9 mouse cellular contexts compared by ENCODE assay signal in genomic region chr1:58579179-58579578, GRCm38 (mm10). TPM values are rescaled to one million over a fixed set of nuclear protein-coding genes. Genes with fewer than 3 reads are reported as not detected.
DNase-seq lines count a peak whose midpoint lies in the region; ATAC-seq and TF ChIP-seq lines count a peak whose summit lies in the region.
"Had no signal": no experiment of that assay in that cellular context is flagged by ENCODE, and none has a peak within 500 bp of the region (broad histone marks: within the 10 kb centered on the region; RNA-seq: fewer than 3 reads in every experiment).

No protein-coding gene starts in this region.

- H3K36me3 ChIP-seq in forebrain, embryonic 15.5 days: no peaks in the 10 kb centered on the region
- H3K36me3 ChIP-seq: neural tube, embryonic 12.5 days had no signal

- intact Hi-C loops in gastrocnemius, adult 2 months (cut with DNase I): no loop called here

- DNase-seq in gastrocnemius, adult 2 months: no peak
- no peak for DNase-seq in gastrocnemius, adult 8-10 months (ENCODE audit: low spot score in 2 of 2)
- peak; percentile 16 for DNase-seq in right cerebral cortex, postnatal 14 days
- no peak for DNase-seq in right cerebral cortex, postnatal 36 days (ENCODE audit: low spot score in 2 of 2)
- DNase-seq in spleen, adult 12 weeks (ENCODE audit: low spot score): peak; percentile 25
- DNase-seq in cerebellum, adult 9-10 months: no peak

- H3K27ac ChIP-seq in gastrocnemius, adult 2 months: no peak overlapping the region
- no peak overlapping the region for H3K27ac ChIP-seq in forebrain, embryonic 15.5 days (replicated peaks)
- H3K27ac ChIP-seq: neural tube, embryonic 12.5 days had no signal

- H3K4me2 ChIP-seq in forebrain, embryonic 15.5 days (replicated peaks): no peak overlapping the region
- H3K4me2 ChIP-seq: neural tube, embryonic 12.5 days had no signal

- H3K4me3 ChIP-seq in gastrocnemius, adult 2 months: no peak overlapping the region
- no peak overlapping the region for H3K4me3 ChIP-seq in forebrain, embryonic 15.5 days
- H3K4me3 ChIP-seq: neural tube, embryonic 12.5 days had no signal

- H3K4me1 ChIP-seq in forebrain, embryonic 15.5 days: no peaks in the 10 kb centered on the region; the same call in 1 of the 2 replicates
- H3K4me1 ChIP-seq: neural tube, embryonic 12.5 days had no signal

- H3K9ac ChIP-seq in forebrain, embryonic 15.5 days (replicated peaks): no peak overlapping the region
- H3K9ac ChIP-seq: neural tube, embryonic 12.5 days had no signal

- H3K27me3 ChIP-seq in forebrain, embryonic 15.5 days: no peaks in the 10 kb centered on the region
- H3K27me3 ChIP-seq: neural tube, embryonic 12.5 days had no signal

- WGBS in forebrain, embryonic 15.5 days: 90% methylated on average over 2 of the region's 2 CpGs

- TF ChIP-seq CTCF in gastrocnemius, adult 2 months (IDR thresholded peaks at IDR 0.05): peak; percentile 59

- no peaks in the 10 kb centered on the region for H3K9me3 ChIP-seq in forebrain, embryonic 15.5 days
- H3K9me3 ChIP-seq: neural tube, embryonic 12.5 days had no signal

- peak; percentile 77; the same call in 1 of the 2 replicates for ATAC-seq in erythroid progenitor cell, adult 5-6 weeks (replicated peaks; ENCODE audit: low FRiP score, poor library complexity, severe bottlenecking)
- ATAC-seq in forebrain, embryonic 15.5 days (replicated peaks): no peak

RNA-seq across cellular contexts. Expression of gene Fam126b, which starts 6.9 kb away (rescaled TPM):
- total RNA-seq in gastrocnemius, adult 2 months (2021): 10 to 100 TPM in 1 of 2 experiments, 1 to 10 TPM in 1; 7.8 to 14.2 TPM
- 10 to 100 TPM in 2 of 4 experiments, 1 to 10 TPM in 2; 6.9 to 11.5 (median 8.8) TPM for total RNA-seq in gastrocnemius, adult 8-10 months (2022)
- 6.7 and 6.8 TPM in 2 replicates for total RNA-seq in erythroid progenitor cell, adult 5-6 weeks (2015; ENCODE audit: low replicate concordance)
- 8.3 and 11.0 TPM in 2 replicates for total RNA-seq in erythroid progenitor cell, adult 5-6 weeks (2017; ENCODE audit: low replicate concordance)
- polyA plus RNA-seq in forebrain, embryonic 15.5 days (2015; fragmentation: Nextera tagmentation; extraction: Ambion mirVana): 13.2 and 13.7 TPM in 2 replicates

RNA-seq across cellular contexts. Expression of gene Ndufb3, which starts 7.0 kb away (rescaled TPM):
- 100 to 1,000 TPM; 137 to 239 TPM for total RNA-seq in gastrocnemius, adult 2 months (2021)
- total RNA-seq in gastrocnemius, adult 8-10 months (2022): 100 to 1,000 TPM; 138 to 174 (median 156) TPM
- total RNA-seq in erythroid progenitor cell, adult 5-6 weeks (2015; ENCODE audit: low replicate concordance): 45.3 and 64.9 TPM in 2 replicates
- 20.8 and 24.1 TPM in 2 replicates for total RNA-seq in erythroid progenitor cell, adult 5-6 weeks (2017; ENCODE audit: low replicate concordance)
- polyA plus RNA-seq in forebrain, embryonic 15.5 days (2015; fragmentation: Nextera tagmentation; extraction: Ambion mirVana): 168 and 183 TPM in 2 replicates

Comparison
In these comparisons a context has a peak if more than half of its experiments do, and no peak if none do; other contexts are left out.
1. DNase-seq: peak in right cerebral cortex, postnatal 14 days (single experiment) and spleen, adult 12 weeks (single experiment); none in gastrocnemius, adult 2 months (single experiment), gastrocnemius, adult 8-10 months (0 of 2), right cerebral cortex, postnatal 36 days (0 of 2) and cerebellum, adult 9-10 months (single experiment).